Mouse (Mus musculus) neural tube, embryonic 13.5 days (tissue): ENCODE data around the gene Otx1. TPM values are rescaled to one million over a fixed set of nuclear protein-coding genes. Genes with fewer than 3 reads are reported as not detected.

ENCODE experiments used
- ATAC-seq: fragments of 200-750 bp; cut with Nextera tagmentation; 2 replicates; pipeline ENCODE4 v1.8.0; 2017; ENCODE audit warnings: low read depth, mild to moderate bottlenecking, moderate TSS enrichment, moderate library complexity
- H3K27ac ChIP-seq: fragments of 300-500 bp; sonication (generic); replicated peaks from 2 replicates; pipeline ENCODE4 v1.5.1; 2015; ENCODE audit warnings: moderate library complexity, mild to moderate bottlenecking, inconsistent platforms
- H3K27me3 ChIP-seq: fragments of 300-500 bp; sonication (generic); 2 replicates; pipeline ENCODE4 v1.6.1; 2015; ENCODE audit warnings: mild to moderate bottlenecking, inconsistent platforms
- H3K36me3 ChIP-seq: fragments of 300-500 bp; sonication (generic); 2 replicates; pipeline ENCODE4 v1.6.1; 2015; ENCODE audit warnings: mild to moderate bottlenecking, inconsistent platforms
- H3K4me1 ChIP-seq: fragments of 300-500 bp; sonication (generic); replicated peaks from 2 replicates; pipeline ENCODE4 v1.6.1; 2015; ENCODE audit warnings: inconsistent platforms
- H3K4me2 ChIP-seq: fragments of 300-500 bp; sonication (generic); 2 replicates; pipeline ENCODE4 v1.6.1; 2015; ENCODE audit warnings: inconsistent platforms, mild to moderate bottlenecking, moderate library complexity
- H3K4me3 ChIP-seq: fragments of 300-500 bp; sonication (generic); 2 replicates; pipeline ENCODE4 v1.5.1; 2015; ENCODE audit warnings: mild to moderate bottlenecking, inconsistent platforms
- H3K9ac ChIP-seq: fragments of 300-500 bp; sonication (generic); 2 replicates; pipeline ENCODE4 v1.6.1; 2015; ENCODE audit warnings: moderate library complexity, mild to moderate bottlenecking, inconsistent platforms
- H3K9me3 ChIP-seq: fragments of 300-500 bp; sonication (generic); 2 replicates; pipeline ENCODE4 v1.6.1; 2016; ENCODE audit warnings: inconsistent platforms
- WGBS: fragments of 180-500 bp; shearing (Covaris S2); methylation state at CpG from one replicate; pipeline ENCODE4 v1.1.7; 2015; 5-methylcytosine and 5-hydroxymethylcytosine counted together
- polyA plus RNA-seq: library from polyadenylated mRNA; unstranded; fragments of >200 nt; fragmentation: Nextera tagmentation; extraction: Ambion mirVana; gene quantifications from 2 replicates; pipeline ENCODE4 v1.2.1, GENCODE M21; 2015

Gene Otx1
- polyA plus RNA-seq, 1 experiment from 2014 or later: not detected

DNA sequence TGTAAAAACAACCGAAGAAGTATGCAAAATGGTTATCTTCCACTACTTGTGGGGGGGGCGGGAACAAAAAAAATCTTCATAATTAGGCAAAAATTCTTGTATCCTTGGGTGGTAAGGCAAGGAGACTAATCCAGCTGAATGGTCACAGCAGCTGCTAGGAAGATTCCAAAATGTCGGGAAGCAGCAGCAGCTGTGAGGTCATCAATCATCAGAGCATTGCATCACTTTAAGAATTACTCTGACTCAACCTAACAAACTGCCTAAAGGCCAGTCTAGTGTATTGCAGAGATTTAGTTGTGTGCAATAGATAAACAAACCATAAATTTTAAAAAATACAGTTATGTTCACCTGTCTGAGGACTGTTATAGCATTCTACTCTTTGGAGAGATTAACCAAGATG, 29.1 kb downstream of the Otx1 start:
- no peak for ATAC-seq
- no peak overlapping the region for H3K4me3 ChIP-seq
- H3K9me3 ChIP-seq: no peaks in the 10 kb centered on the region
- H3K4me2 ChIP-seq: no peak overlapping the region
- WGBS: 73% methylated on average over 3 of the region's 3 CpGs
- no peak overlapping the region for H3K9ac ChIP-seq
- H3K4me1 ChIP-seq: no peaks in the 10 kb centered on the region
- H3K36me3 ChIP-seq: no peaks in the 10 kb centered on the region
- H3K27me3 ChIP-seq: no peaks in the 10 kb centered on the region
- H3K27ac ChIP-seq: no peak overlapping the region

DNA sequence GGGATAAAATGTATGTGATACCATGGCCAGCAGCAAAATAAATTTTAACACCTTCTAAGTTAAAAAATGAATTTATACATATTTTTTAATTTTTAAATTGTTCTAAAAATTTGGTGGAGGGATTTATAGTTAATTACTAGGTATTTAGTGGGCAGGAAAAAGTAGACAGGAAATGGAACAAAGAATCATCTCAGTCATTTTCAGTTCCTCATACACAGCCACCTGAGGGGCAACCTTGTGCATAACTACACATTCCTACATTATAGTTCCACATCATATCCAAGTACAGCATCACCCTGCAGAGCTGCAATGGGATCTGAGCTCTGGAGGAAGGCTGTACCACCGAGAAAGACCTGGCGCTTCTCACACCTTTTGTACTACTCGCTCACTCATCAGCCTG, 33.8 kb downstream of the Otx1 start:
- Histone ChIP-seq H3K27me3 (no peaks in the 10 kb centered on the region), H3K36me3 (no peaks in the 10 kb centered on the region), H3K27ac (no peak overlapping the region), H3K4me3 (no peak overlapping the region), H3K9me3 (no peaks in the 10 kb centered on the region), H3K4me1 (no peaks in the 10 kb centered on the region), H3K4me2 (no peak overlapping the region), H3K9ac (no peak overlapping the region)
- no peak for ATAC-seq
- 94% methylated on average over 3 of the region's 3 CpGs for WGBS

DNA sequence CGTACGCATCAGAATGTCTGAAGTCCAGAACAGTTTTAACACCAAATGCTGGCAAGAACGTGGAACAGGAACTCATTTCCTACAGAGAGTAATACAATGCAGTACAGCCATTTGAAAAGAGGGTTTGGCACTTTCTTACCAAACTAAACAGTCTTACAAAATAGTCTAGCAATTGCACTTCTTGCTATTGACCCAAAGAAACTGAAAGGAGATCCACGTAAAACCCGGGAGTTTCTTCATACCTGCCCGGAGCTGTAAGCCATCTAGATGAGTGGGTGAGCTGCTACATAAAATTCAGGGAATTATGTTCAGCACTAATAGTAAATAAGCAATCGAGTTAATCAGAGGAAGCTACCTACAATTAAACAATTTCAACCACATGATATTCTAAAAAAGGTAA, 47.5 kb downstream of the Otx1 start:
- H3K4me3 ChIP-seq: no peak overlapping the region
- H3K36me3 ChIP-seq: no peaks in the 10 kb centered on the region
- no peak overlapping the region for H3K4me2 ChIP-seq
- H3K27ac ChIP-seq: no peak overlapping the region
- no peak overlapping the region for H3K9ac ChIP-seq
- WGBS: 89% methylated on average over 7 of the region's 7 CpGs
- H3K27me3 ChIP-seq: no peaks in the 10 kb centered on the region
- 0 out of 2 replicates have a peak, but pooled peaks cover under 1% of the 10 kb centered on the region for H3K9me3 ChIP-seq
- ATAC-seq: no peak
- no peaks in the 10 kb centered on the region for H3K4me1 ChIP-seq

DNA sequence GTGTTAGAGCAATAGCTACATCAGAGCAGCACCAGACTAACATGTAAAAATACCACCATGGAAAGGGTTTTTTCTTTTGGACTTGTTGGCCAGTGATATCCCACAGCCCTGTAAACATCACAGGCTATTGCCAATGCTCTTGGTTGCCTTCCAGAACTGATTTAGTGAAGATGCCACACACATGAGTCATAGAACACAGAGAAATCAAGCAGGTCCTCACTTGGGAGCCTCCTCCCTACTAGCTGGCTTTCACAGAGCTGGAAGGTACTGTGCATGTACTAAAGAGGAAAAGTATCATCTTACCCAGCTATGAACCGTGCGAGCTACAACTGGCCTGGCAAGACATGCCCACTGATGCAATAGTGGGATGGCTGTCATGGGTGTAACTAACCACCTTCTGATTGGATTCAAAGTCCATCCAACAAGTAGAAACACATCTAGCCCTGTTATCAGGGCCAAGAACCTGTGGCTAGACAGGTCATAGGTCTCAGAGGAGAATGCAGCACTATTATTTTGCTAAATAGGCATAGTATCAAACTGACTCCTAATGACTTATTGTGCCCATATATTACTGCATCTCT, 51.0 kb downstream of the Otx1 start:
- no peak overlapping the region for H3K9ac ChIP-seq
- H3K36me3 ChIP-seq: no peaks in the 10 kb centered on the region
- WGBS: 98% methylated on average over 2 of the region's 2 CpGs
- H3K4me2 ChIP-seq: no peak overlapping the region
- H3K4me1 ChIP-seq: no peaks in the 10 kb centered on the region
- 0 out of 2 replicates have a peak, but pooled peaks cover 4% of the 10 kb centered on the region for H3K9me3 ChIP-seq
- no peaks in the 10 kb centered on the region for H3K27me3 ChIP-seq
- no peak for ATAC-seq
- no peak overlapping the region for H3K27ac ChIP-seq
- H3K4me3 ChIP-seq: no peak overlapping the region

DNA sequence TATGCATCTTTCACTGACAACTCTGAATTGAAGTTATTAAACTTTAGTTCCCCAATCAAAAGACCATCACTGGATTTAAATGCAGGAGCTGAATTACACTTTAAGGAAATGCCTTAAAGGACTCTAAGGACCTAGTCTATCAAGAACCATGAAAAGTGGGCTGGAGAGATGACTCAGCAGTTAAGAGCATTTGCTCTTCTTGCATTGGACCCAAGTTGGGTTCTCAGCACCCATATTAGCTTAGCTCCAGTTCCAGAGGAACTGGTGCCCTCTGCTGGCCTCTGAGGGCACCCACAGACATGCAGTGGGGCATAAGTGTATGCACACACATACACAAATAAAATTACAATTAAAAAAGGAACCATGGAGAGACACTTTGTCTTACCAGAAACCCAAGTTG, 52.6 kb downstream of the Otx1 start:
- Histone ChIP-seq H3K9me3 (0 out of 2 replicates have a peak, but pooled peaks cover 4% of the 10 kb centered on the region), H3K4me3 (no peak overlapping the region), H3K36me3 (no peaks in the 10 kb centered on the region), H3K9ac (no peak overlapping the region), H3K27me3 (no peaks in the 10 kb centered on the region), H3K27ac (no peak overlapping the region), H3K4me1 (no peaks in the 10 kb centered on the region), H3K4me2 (no peak overlapping the region)
- no peak for ATAC-seq
